Mouse (Mus musculus) mouse trophoblast stem cell (cell line): Measurements from ENCODE around the gene Spg20.

ENCODE experiments used
- in situ Hi-C, 2 experiments: fragments of 300-500 bp; cut with MseI, MboI; formaldehyde crosslinking; loops; 2 replicates in 1 of 2; 3 replicates in 1 of 2; pipeline ENCODE4 v1.15.1; 2025

The Spg20 gene

GRCm38 (mm10) chr3:55111935-55112709 lies at the start of gene Spg20:
Gene Spg20, plus strand, starts transcription at chr3:55112108.
- in situ Hi-C loops, result no loop called here

DNA sequence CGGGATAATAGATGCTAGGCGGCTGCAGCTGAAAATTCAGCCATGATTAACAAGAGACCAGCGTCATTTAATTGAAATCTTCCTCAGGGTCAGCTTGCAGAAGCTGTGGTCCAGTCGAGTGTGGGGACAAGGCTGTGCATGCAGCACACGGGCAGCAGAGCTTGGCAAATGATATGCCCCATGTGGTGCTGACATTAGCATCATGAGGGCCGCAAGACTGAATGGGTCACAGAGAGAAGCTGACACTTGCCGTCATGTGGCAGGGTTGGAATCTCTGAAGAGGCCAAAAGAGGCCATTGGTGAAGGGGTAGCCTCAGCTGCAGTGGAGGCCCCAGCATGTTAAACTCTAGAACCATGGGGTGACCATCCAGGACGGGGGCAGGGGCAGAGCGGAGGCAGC lies 49.3 kb upstream of the Spg20 start:
- in situ Hi-C loops, result loop anchor here (5.0 to 10.0 kb wide), 3 partner anchors 138 to 248 kb away; no protein-coding TSS in a partner anchor

GRCm38 (mm10) chr3:55064396-55064795 lies 47.5 kb upstream of the Spg20 start:
- in situ Hi-C loops, result loop anchor here (5.0 to 10.0 kb wide), 3 partner anchors 140 to 250 kb away; no protein-coding TSS in a partner anchor

GRCm38 (mm10) chr3:55065738-55066665 lies 45.9 kb upstream of the Spg20 start:
- in situ Hi-C loops, result loop anchor here (10.0 kb wide), 2 partner anchors 141 to 251 kb away; no protein-coding TSS in a partner anchor

DNA sequence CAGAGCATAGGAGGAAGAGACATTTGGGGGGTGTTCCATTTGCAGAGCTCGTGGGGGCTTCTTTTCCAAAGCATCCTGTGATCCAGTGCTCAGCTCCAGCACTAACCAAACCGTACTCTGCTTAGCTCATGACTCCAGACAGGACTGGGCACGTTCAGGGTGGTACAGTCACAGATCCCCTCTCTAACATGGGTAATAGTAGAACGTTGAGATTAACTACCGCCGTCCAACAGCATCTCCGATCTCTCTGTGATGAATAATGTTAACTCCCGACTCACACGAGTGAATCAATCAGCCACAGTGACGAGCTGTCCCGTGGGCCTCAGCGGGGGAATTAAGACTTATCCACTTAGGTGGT lies 45.3 kb upstream of the Spg20 start:
- in situ Hi-C loops, result loop anchor here (10.0 kb wide), 2 partner anchors 142 to 252 kb away; no protein-coding TSS in a partner anchor

DNA sequence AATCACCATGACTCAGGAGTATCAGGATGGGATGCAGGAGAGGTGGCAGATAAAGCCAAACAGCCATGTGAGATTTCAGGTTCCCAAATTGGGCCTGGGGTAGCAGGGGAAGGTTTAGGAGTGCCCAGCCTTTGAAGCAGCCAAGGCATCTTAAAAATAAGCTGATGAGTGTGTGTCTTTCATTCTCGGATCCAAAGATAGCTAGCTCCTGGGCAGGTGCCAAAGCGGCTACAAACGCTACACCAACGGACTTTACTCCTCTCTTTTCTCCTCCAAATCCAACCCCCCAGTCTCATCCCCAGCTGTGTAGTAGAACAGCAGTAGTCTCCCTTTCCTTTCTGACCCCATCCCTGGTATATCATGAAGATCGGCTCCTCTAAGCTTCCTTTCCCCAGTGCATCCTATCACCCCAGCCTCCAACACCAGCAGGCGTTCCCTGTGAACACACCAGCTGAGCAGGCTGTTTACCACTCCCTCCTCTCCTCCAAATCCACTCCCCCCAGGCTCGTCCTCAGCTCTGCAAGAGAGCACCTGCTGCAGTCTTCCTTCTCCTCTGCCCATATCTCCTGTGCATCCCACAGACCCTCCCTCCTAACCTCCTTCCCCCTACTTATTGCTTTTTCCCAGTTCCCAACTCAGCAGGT lies 44.0 kb upstream of the Spg20 start:
- in situ Hi-C loops, result loop anchor here (10.0 kb wide), 2 partner anchors 143 to 253 kb away; no protein-coding TSS in a partner anchor

DNA sequence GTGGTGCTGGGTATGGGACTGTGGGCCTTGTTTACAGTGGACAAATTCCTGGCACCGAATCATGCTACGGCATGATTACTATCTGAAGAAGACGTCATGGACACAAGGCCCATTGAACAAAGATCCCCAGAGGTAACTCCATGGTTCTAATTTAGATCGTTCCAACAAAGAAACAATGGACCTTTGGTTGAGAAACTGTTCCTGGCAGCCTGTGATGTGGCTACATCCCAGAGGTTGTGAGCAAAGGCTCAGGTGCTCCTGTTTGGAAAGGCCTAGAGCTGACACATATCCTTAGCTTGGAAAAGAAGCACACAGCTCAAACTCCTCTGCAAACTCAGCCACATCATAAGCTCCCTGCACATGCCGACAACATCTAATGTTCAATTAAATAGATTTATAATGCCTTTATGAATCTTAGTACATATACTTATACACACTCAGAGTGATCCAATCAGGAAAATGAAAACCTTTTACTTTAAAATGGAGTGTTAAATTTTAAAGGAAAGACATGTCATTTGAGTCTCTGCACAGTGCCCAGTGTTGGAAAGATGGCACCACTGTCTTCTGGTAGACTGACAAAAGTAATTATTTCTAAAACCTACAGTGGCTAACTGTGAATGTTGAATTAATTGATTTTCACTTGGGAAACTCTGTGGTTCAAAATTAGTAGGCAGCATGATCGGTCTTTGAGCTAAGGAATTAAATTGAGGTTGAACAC lies 37.2 kb upstream of the Spg20 start:
- in situ Hi-C loops, result loop anchor here in 1 of 2 experiments (5.0 kb wide), 1 partner anchor 78 kb away; no protein-coding TSS in a partner anchor

- in situ Hi-C loops, result loop anchor here in 1 of 2 experiments (5.0 kb wide), 1 partner anchor 77 kb away; no protein-coding TSS in a partner anchor
Observed at GRCm38 (mm10) chr3:55075294-55075648, 36.6 kb upstream of the Spg20 start.

GRCm38 (mm10) chr3:55078233-55078632 lies 33.7 kb upstream of the Spg20 start:
- in situ Hi-C loops, result loop anchor here in 1 of 2 experiments (5.0 kb wide), 1 partner anchor 74 kb away; no protein-coding TSS in a partner anchor

GRCm38 (mm10) chr3:55079619-55080018 lies 32.3 kb upstream of the Spg20 start:
- in situ Hi-C loops, result loop anchor here in 1 of 2 experiments (5.0 kb wide), 1 partner anchor 73 kb away; no protein-coding TSS in a partner anchor

DNA sequence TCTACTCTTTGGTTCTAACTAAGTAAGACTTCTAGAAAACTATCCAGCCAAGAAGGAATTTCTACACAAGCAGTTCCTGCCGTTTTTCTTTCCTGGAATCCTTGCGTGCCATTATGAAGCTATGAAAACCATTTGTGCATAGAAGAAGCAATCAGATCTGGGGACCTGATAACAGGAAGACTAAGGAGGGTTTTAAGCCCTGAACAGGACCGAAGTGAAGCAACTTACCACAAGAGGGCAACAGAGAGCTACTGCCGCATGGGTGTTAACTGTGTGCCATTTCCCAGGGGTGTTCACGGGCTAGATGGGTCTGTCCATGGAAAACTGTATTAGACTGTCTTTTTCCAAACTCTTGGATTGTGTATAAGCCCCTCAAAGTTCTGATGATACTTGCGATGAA lies 31.9 kb upstream of the Spg20 start:
- in situ Hi-C loops, result no loop called here

DNA sequence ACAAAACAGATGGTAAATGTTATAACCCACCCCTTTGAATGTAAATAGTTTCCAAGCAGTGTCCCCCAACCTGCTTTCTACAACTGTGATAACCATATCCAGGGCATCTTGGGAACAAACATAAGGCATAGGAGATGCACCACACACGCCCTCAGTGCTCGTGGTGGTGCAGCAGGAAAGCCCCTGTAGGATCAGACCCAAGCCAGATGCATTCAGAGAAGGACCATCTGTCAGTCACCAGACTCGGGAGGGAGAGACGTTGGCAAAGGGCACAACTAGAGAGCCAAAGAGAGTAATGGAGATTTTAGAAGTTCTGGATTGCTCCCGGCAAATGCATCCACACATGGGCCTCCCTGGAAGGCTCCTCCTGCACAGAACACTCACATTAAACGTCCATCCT lies 27.1 kb upstream of the Spg20 start:
- in situ Hi-C loops, result no loop called here

- in situ Hi-C loops, result no loop called here
Observed at GRCm38 (mm10) chr3:55085716-55086115, 26.2 kb upstream of the Spg20 start.

DNA sequence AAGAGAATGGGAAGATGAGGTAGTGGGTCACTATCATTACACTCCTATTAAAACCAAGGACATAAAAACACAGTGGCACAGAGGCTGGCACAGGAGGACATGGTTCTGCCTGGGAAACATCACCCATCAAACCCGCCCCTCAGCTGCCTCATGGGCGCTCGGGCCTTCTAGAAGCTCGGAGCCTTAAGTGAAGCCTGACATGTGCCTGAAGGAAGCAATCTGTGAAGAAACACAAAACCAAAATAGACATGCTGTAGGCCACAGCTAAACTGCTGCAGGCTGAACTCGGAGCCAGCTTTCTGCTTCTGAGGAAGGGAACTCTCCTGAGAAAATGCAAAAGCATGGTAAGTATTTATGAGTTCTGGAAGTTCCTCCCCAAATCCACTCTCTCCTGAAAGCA lies 25.0 kb upstream of the Spg20 start:
- in situ Hi-C loops, result no loop called here

DNA sequence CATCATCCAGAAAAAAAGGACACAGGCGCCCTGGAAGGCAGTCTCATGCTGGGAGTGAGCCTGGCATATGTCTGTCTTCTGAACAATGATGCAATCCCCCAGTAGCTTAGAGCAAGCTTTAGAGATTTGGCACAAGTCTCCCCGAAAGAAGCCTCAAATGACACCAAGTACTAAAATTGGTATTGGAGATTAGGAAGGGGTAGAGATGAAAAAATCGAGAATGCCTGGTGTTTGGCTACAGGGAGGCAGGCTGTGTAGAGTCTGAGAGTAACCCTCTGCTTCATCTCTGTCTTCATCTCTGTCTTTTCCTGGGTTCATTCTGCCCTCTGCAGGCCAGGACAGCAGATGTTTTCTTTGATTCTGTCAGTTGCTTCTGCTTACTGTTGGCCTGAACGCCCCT lies 24.5 kb upstream of the Spg20 start:
- in situ Hi-C loops, result no loop called here

DNA sequence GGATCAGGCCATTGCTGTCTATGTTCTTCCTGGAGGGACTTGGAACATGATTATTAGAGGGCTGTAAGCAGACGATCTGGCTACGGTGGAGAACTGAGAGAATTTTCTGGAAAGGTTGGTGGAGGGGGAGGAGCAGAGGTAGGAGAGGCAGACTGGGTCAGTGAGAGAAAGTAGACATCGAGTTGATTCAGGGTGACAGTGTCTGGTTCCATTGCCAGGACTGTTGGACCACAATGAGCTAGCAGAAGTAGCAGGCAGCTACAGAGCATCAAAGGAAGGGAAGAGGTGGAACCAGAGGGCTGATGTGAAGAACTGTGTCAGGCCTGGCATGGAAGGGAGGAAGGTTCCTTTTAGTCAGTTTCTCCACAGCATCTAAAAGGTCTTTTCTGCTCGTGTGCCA lies 23.5 kb upstream of the Spg20 start:
- in situ Hi-C loops, result no loop called here

DNA sequence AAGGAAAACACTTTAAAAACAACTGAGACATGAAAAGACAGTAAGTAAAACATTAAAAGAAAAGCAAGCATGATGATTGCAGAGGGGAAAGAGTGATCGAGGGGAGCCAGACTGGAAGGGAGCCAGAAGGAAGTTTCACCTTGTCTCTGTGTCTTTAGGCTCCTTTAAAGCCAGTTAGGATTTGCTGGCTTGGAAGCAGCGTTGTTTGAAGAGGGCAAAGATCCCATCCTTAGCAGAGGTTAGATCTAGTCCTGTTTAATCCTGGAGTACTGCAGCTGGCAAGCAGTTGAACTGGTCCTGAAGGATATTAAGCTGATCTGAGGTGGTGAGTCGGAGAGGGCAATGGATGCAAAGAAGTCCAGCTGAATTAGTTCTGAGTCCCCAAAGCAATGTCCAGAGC lies 23.1 kb upstream of the Spg20 start:
- in situ Hi-C loops, result no loop called here

DNA sequence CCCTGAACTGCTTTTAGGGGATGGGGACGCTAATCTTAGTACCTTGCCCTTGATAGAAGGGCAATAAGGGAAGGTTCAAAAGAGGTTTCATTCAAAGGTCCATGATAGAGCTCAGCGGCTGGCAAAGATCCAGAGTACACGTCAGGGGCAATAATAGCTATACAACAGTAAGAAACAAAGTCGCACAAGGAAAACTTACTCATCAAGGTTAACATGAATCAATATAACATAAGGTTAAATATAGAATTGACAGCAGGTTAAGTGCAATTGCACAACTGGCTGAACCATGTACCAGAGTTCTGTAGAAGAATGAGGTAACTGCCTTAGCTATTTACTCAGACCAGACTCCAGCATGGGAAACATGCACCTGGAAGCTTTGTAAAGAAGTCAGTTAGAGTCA lies 22.6 kb upstream of the Spg20 start:
- in situ Hi-C loops, result no loop called here

DNA sequence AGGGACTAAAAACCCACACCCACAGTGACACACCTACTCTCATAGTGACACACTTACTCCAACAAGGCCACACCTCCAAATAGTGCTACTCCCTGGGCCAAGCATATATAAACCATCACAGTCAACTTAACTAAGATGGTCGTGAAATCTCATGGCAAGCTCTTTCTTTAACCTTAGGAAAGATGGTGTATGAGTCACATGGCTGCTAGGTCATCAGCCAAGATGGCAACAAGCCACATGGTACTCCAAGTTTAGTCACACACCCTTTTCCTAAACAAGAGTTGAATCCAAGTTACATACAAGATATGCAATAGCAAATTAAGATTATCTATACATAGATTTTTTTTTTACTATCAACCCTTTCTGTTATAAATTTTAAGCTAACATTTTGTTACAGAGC lies 18.7 kb upstream of the Spg20 start:
- in situ Hi-C loops, result no loop called here

DNA sequence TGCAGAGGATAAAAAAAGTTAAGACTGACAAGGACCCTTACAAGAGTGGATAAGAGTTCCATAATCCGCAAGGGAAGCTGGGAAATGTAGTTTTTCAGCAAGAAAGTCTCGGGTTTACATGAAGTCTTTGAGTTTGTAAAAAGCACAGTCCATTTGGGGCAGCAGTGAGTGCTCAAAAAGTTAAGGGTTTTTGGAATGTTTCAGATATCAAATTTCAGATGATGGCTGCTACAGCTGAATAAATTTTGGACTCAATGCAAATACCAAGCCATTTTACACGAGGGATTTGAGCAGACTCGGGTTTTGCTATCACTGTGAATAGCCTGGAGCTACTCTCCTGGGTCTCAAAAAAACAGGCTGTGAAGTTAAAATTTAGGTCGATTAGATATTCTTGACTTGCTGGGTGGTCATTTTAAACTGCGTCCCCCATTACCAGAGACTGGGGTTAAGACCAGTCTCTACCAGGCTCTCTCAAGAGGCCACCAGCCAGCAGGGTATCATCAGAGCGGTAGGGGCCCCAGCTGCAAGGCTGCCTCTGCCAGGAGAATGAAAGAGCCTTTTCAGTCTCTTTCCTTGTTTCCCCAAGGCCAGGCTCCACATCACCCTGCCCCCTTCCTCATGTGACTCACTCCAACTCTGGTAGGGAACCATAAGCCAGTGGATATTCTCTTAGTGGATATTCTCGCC lies 15.8 kb upstream of the Spg20 start:
- in situ Hi-C loops, result no loop called here
